Mouse (Mus musculus) olfactory bulb, adult 2 months (tissue): ENCODE data around the gene Smyd5.

Source experiments
- CTCF ChIP-seq: fragments of 200-500 bp; IDR thresholded peaks from 2 replicates; pipeline ENCODE4 v1.5.1; 2012; ENCODE audit warnings: low read depth, mild to moderate bottlenecking, low read length, moderate library complexity; ENCODE audit not compliant: insufficient read depth
- POLR2A ChIP-seq: fragments of 200-500 bp; IDR thresholded peaks from 2 replicates; pipeline ENCODE4 v1.6.1; 2012; ENCODE audit warnings: mild to moderate bottlenecking, low read depth, low read length, moderate library complexity; ENCODE audit not compliant: insufficient read depth

GRCm38 (mm10) chr6:85388608-85389007, 43.2 kb upstream of the Smyd5 start:
- TF ChIP-seq CTCF (no peak), POLR2A (no peak)
